Mouse (Mus musculus): ENCODE measurements around the gene Med21.

Gene Med21

DNA sequence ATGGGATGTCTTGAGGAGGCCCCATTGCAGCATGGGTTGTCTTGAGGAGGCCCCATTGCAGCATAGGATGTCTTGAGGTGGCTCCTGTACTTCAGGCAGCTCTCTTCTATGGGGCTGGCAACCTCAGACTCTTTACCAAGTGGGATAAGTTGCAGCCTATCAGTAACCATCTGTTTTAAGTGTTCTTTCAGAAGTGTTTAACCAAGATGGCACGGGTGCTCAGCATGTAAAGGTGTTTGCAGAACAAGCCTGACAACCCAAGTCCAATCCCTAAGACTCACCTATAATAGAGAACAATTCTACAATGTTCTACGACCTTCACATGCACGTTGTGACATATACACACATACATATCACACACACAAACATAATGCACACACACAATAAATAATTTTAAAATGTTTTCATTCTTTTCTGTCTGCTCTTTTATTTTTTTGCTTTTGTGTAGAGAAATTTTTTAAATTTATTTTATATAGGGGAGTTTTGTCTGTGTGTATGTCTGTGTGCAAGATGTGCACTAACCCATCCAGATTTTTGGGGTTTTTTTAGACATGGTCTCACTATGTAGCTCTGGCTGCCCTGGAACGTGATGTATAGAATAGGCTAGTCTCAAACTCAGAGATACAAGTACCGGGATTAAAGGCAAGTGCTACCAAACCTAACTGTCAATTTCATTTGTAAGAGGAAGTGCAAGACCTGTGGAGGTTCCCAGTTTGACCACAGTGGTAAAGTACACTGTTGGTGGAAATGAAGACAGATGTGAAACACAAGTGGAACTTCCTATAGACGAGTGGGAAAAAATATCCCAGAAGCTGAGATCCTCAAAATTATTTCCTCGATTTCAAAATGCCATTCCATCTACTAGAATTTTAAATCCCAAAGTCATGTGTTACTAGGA lies 2.0 kb upstream of the Med21 start:
- no peak for DNase-seq (ENCODE audit: low read depth, low spot score)

DNA sequence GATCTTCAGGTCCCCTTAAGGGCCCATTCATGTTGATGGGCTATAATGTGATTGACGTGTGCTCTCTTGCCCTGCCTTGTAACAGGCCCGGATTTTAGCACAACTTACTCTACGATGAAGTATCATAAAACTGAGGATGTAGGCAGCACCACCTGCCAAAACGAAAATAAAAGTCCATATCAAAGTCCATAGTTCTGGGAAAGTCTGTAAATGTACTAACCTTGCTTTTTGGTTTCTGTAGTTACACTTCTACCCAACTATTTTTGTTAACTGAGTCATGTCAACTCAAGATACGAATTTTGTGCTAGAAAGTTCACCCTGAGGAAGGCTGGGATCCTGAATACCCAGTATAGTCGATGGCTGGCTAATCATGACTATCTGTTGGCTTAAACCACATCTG lies 1.4 kb upstream of the Med21 start:
- no peak for DNase-seq (ENCODE audit: low read depth, low spot score)

DNA sequence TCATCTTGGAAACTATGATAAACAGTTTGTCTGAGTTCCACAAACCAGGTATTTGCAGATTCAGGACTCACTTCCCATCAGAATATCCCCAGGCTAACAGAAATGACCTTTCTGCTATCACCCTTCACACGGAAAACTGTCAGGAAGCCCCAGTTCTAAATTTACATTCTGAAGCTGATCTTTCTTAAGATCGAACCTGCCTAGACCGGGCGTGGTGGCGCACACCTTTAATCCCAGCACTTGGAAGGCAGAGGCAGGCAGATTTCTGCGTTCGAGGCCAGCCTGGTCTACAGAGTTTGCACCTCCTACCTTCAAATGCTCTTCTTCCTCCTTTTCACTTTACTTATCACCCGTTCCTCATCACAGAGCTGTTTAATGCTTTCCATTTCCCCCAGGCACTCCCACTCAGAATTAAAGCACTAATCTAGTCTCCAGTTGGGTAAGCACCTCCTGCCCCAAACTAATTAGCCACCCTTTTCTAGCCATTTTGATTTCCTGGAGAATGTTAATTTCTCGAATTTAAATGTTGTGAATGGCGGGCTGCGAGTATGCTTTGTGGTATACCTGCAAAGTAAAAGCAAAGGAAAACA lies 631 bp upstream of the Med21 start:
- DNase-seq (ENCODE audit: low read depth, low spot score) = no peak

DNA sequence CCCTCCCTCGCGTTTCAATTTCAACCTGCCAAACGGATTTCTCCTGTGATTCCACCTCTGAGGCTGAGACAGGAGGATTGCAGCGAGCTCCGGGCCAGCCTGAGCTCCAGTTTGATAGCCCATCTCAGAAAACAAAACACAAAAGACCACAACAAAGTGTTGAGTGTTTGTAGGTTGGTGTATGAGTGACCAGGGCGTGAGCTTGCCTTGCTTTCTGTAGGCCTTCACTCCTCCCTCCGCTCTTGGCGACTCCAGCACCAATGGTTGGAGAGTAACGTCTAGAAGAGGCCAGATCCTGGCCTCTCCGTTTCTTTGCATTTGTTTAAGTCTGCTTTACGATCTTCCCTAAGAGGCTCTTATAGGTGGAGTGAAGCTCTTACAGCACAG lies 830 bp downstream of the Med21 start:
- DNase-seq (ENCODE audit: low read depth, low spot score) = no peak

DNA sequence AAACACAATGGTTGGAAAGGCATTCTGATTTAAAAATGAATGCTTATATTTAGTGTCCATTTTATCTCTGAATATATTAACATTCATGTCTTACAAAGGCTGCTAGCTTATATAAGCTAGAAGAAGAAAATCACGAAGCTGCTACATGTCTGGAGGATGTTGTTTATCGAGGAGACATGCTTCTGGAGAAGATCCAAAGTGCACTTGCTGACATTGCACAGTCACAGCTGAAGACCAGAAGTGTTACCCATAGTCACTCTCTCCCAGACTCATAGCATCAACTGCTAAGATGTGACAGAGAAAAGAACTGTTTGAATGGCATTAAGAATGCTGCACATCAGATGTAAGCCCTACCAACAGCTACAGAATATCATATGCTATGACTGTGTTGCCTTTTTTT lies 7.7 kb downstream of the Med21 start:
- no peak for DNase-seq (ENCODE audit: low read depth, low spot score)

DNA sequence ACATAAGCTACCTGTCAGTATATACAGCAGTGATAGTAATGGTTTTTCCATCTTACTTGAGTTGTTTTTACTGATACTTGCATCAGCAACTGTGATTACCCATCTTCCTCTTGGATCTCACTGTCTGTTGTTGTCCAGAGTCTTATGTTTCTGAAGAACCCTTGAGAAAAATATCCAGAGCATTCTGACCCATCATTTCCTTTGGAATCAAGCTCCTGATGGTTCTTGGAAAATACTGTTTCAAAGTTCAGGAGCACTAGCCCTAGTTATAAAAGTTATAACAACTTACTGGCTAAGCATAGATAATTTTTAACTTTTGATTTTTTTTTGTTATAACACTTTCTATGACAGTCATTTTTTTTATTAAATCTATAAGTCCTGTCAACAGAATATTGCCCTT lies 9.1 kb downstream of the Med21 start:
- no peak for DNase-seq (ENCODE audit: low read depth, low spot score)

DNA sequence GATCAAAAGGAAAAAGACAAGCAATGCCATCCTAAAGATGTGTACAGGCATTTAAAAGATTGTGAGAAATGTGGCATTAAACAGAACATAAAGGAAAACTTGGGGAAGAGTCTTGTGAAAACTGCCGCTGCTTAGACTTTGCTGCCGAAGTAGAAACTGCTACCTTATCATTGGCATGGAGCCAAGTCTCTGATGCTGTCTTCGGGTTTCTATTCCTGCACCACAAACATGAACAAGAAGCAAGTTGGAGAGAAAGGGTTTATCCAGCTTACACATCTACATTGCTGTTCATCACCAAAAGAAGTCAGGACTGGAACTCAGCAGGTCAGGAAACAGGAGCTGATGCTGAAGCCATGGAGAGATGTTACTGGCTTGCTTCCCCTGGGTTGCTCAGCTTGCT lies 10.8 kb downstream of the Med21 start:
- no peak for DNase-seq (ENCODE audit: low read depth, low spot score)

DNA sequence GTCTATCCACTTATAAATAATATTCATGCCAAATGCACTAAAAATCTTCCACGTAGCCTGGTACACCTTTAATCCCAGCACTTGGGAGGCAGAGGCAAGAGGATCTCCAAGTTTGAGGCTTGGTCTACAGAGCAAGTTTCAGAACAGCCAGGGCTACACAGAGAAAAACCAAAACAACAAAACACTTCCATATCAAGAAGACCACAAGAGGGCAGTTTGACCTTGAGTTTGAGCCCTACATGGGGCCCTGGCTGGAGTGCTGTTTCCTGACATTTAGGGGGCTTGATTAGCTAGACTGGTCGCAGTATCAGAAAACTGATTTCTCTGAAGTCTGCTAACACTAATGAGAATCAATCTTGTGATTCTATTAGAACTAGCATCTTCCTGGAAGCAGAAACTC lies 18.2 kb downstream of the Med21 start:
- no peak for DNase-seq (ENCODE audit: low read depth, low spot score)

DNA sequence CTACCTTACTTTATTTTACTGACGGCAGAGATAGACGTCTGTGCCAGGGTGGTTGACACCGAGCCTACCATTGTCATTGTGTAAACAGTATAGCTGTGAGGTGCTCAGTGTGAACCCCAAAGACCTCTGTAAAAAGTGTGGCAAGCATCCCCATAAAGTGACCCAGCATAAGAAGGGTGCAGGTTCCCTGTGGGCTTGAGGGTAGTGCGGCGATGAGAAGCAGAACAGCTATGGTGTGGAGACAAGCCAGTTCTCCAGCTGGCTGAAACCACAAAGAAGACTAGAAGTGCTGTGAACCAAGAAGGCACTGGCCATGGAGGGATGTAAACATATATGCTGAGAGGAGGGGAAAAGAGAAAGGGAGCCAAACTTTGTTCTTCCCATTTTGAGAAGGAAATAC lies 19.3 kb downstream of the Med21 start:
- no peak for DNase-seq (ENCODE audit: low read depth, low spot score)

- DNase-seq (ENCODE audit: low read depth, low spot score) = no peak
Measured at GRCm38 (mm10) chr6:146662679-146663078, 20.3 kb downstream of the Med21 start.

DNA sequence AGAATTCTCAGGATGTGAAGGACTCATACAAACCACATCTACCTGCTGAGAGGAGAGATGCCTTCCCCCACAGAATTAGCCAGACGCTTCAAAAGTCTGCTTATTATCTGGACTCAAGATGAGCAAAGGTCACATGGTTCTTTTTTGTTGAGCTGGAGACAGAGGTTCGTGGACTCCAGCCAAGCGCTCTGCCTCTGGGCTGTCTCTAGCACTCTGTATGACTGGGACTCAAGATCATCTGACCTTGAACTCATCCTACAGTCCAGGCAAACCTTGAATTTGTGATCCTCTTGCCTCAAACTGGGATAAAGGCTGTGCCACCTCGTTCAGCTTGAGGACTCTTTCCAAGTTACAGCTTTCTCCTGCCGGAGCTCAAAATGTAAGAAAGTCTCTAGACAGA lies 21.8 kb downstream of the Med21 start:
- no peak for DNase-seq (ENCODE audit: low read depth, low spot score)

DNA sequence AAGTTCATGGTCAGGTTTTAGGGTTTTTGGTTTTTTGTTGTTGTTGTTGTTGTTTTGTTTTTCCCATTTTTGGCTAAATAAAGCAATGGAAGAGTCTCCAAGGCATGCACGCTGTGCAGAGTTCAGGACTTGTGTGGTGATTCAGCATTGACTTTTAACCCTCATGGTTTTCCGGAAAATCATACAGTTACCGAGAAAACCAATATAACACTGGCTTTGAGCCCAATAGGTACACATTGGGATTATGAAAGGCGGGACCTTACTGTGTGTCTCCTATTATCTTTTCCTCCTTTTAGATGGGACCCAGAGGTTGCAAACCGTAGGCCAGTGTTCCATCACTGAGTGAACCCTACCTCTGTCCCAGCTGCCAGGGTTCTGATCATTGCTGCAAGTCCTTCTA lies 22.6 kb downstream of the Med21 start:
- no peak for DNase-seq (ENCODE audit: low read depth, low spot score)

GRCm38 (mm10) chr6:146665408-146665807 lies 23.1 kb downstream of the Med21 start:
- DNase-seq (ENCODE audit: low read depth, low spot score) = no peak

DNA sequence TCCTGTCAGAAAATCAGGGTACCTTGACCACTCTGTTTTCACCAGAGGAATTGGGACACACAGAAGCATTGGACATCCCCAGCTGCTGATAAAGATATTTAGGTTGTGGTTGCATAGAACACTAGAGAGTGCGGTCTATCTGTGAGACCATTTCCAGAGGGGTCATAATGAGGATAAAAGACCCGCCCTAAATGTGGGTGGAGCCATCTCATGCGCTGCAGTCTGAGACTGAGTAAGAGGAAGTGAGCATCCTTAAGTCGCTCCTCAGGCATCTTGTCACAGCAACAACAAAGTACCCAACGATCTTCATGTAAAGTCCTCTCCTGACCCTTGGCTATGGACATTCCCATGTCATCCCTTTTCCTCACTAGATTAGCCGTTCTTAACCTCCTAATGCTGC lies 24.5 kb downstream of the Med21 start:
- DNase-seq (ENCODE audit: low read depth, low spot score) = no peak

GRCm38 (mm10) chr6:146668606-146669005 lies 26.3 kb downstream of the Med21 start:
- no peak for DNase-seq (ENCODE audit: low read depth, low spot score)

DNA sequence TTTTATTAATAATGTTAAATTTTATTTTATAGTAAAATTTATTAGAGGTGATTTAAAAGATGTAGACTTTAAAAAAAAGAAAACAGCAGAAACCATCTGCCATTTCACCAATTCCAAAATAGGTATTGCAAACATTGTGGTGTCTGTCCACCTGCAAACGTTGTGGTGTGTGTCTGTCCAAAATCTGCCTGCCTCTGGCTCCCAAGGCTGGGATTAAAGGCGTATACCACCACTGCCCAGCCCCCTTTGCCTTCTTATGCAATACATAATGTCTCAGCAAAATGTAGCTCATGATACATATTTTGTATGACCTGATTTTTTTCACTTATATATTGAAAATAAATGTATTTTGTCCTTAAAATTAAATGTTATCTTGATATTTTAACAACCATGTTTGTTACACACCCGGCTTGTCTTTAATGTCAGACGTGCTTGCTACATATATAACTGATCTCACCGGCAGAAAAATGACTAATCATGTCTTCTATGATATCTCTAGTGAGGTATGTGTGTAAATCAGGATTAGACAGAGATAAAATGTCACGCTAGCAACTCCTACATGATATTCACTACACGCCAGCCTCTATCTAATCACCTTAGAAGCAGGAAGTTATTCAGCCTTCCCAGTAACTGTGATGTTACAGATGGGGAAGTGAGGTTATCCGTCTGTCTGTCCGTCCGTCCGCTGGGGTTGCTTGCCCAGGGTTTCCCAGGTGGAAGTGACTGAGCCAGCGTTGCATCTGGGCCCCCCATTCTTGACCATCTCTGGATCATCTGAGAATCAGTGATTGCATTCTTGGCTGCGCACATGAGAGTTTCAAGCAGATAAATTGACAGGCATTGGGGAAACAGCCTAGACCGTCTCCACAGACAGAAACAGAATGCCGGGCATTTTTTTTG lies 28.9 kb downstream of the Med21 start:
- DNase-seq (ENCODE audit: low read depth, low spot score) = no peak

- DNase-seq (ENCODE audit: low read depth, low spot score) = no peak
Measured at GRCm38 (mm10) chr6:146672106-146672505, 29.8 kb downstream of the Med21 start.

DNA sequence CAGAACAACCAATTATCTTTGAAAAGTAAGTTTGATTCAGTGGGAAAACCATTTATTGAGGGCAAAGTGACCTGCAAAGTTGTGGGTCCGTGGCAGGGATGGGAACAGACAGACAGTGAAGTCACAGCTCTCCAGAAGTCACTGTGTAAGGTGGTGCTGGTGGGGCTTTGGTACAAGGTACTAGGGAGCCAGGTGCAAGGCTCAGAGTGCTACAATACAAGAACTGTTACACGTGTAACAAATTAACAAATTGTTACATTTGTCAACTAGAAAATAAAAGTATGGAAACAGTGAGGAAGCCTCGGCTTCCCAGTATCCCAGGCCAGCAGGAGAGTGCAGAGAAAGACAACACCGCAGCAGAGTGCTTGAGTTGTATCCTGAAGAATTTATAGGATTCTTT lies 31.3 kb downstream of the Med21 start:
- DNase-seq (ENCODE audit: low read depth, low spot score) = no peak

DNA sequence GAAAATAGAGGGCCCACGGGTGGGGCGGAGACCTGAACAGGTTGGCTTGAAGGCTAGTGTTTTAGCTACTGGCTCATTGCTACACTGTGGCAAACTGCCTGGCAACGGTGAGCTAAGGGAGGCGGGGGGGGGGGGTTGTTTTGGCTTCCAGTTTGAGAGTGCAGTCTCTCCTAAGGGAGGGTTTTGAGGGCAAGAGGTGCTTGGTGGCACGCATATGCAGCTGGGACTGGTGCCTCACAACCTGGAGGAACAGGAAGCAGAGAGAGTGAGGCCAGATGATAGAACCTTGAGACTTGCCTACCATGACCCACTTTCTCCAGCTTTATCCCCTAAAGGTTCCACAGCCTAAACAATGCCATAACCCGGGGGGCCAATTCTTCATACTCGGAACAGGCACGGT lies 32.1 kb downstream of the Med21 start:
- DNase-seq (ENCODE audit: low read depth, low spot score) = no peak

DNA sequence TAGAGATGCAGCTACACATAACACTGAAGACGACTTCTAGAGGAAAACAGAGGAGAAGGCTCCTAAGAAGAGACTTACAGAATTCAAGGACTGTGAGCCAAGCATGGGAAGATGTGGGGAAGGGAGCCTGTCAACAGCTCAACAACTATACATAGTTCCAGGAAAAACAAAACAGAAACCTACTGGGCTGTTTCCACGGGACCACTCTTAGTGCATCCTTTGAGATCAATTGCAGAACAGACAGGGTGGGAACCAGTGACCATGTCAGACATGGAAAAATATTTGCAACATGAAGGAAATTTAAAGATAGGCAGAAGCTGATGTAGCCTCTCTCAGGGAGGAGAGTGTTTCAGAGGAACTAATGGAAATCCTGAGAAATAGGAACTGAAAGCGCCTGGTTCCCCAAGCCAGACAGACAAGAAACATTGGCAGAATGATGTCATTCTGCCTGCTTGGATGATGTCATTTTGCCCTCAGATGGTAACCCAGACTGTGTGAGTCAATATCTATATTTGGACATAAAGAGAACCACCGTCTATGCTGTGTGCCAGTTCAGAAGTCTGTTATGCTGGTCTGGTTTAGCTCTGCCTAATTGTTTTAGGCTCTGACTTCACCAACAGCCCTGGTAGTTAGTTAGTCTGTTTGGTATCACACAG lies 32.7 kb downstream of the Med21 start:
- DNase-seq (ENCODE audit: low read depth, low spot score) = no peak

DNA sequence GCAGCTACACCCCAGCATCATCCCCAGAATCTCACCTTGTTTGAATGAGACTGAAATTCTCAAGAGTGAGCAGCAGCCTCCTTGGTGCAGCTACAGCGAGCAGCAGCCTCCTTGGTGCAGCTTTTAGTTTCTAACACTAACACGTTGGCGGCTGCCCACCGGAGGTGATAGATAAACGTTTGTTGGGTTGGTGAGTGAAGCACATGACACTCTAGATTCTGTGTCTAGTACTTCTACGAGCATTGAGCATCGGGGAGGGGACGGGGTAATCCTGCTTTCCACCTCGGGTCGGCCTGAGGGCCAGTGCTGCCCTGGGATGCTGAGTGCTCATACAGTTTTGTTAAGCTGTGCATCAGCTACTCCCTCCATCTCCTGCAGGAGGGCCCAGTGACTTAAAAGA lies 34.6 kb downstream of the Med21 start:
- DNase-seq (ENCODE audit: low read depth, low spot score) = no peak

All from telencephalon, adult 2 months (tissue).